Mouse (Mus musculus) cerebellum, adult 2 months (tissue): ENCODE measurements around the gene Kcnj3.

ENCODE experiments used
- CTCF ChIP-seq: fragments of 200-500 bp; IDR thresholded peaks from 2 replicates; pipeline ENCODE4 v1.5.1; 2011; ENCODE audit warnings: low read depth, mild to moderate bottlenecking, control low read depth, low read length, moderate library complexity, borderline replicate concordance; ENCODE audit not compliant: insufficient read depth
- POLR2A ChIP-seq: fragments of 200-500 bp; IDR thresholded peaks from 2 replicates; pipeline ENCODE4 v1.6.1; 2011; ENCODE audit warnings: low read length, control low read depth, borderline replicate concordance; ENCODE audit not compliant: insufficient read depth

- TF ChIP-seq CTCF (no peak), POLR2A (no peak)
Measured at GRCm38 (mm10) chr2:55503390-55504176, 67.8 kb downstream of the Kcnj3 start.
